Mouse (Mus musculus) embryonic facial prominence, embryonic 15.5 days (tissue): Measurements from ENCODE around the gene Spon2. TPM values are rescaled to one million over a fixed set of nuclear protein-coding genes. Genes with fewer than 3 reads are reported as not detected.

Source experiments
- ATAC-seq: fragments of 200-750 bp; cut with Nextera tagmentation; 2 replicates; pipeline ENCODE4 v1.8.0; 2017; ENCODE audit warnings: low read depth, moderate TSS enrichment; ENCODE audit not compliant: insufficient number of reproducible peaks, low FRiP score, low TSS enrichment
- H3K27ac ChIP-seq: fragments of 300-500 bp; sonication (generic); replicated peaks from 2 replicates; pipeline ENCODE4 v1.5.1; 2015; ENCODE audit warnings: mild to moderate bottlenecking, inconsistent platforms
- H3K27me3 ChIP-seq: fragments of 300-500 bp; sonication (generic); 2 replicates; pipeline ENCODE4 v1.6.1; 2015; ENCODE audit warnings: inconsistent platforms
- H3K36me3 ChIP-seq: fragments of 300-500 bp; sonication (generic); 2 replicates; pipeline ENCODE4 v1.6.1; 2015; ENCODE audit warnings: mild to moderate bottlenecking, inconsistent platforms
- H3K4me1 ChIP-seq: fragments of 300-500 bp; sonication (generic); 2 replicates; pipeline ENCODE4 v1.6.1; 2015; ENCODE audit warnings: inconsistent platforms
- H3K4me2 ChIP-seq: fragments of 300-500 bp; sonication (generic); replicated peaks from 2 replicates; pipeline ENCODE4 v1.6.1; 2015; ENCODE audit warnings: mild to moderate bottlenecking, inconsistent platforms
- H3K4me3 ChIP-seq: fragments of 300-500 bp; sonication (generic); replicated peaks from 2 replicates; pipeline ENCODE4 v1.5.1; 2015; ENCODE audit warnings: mild to moderate bottlenecking, inconsistent platforms
- H3K9ac ChIP-seq: fragments of 300-500 bp; sonication (generic); 2 replicates; pipeline ENCODE4 v1.6.1; 2015; ENCODE audit warnings: inconsistent platforms
- H3K9me3 ChIP-seq: fragments of 300-500 bp; sonication (generic); replicated peaks from 2 replicates; pipeline ENCODE4 v1.6.1; 2016; ENCODE audit warnings: inconsistent platforms
- WGBS: fragments of 180-500 bp; shearing (Covaris S2); methylation state at CpG from one replicate; pipeline ENCODE4 v1.1.7; 2015; 5-methylcytosine and 5-hydroxymethylcytosine counted together
- polyA plus RNA-seq: library from polyadenylated mRNA; unstranded; fragments of >200 nt; fragmentation: Nextera tagmentation; extraction: Ambion mirVana; gene quantifications from 2 replicates; pipeline ENCODE4 v1.2.1, GENCODE M21; 2015

Gene Spon2
- polyA plus RNA-seq, 1 experiment from 2014 or later: 13.7 TPM

DNA sequence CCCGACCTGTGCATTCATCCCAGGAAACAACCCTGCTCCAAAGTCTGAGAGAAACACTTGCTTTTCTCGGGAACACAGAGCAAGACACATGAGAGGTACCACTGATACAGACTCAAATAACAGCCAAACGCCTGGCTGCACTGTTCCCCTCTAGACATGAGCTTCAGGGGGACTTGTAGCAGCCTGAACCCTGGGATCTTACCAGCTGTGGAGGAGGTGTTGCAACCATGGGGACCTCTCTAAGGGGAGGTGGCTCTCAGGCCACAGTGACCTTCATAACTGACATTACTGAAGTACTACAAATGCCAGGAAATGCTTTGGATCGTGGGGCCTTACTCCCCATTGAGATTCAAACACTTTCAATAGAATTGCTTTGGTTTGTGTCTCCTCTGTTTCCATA is 3.5 kb downstream of the Spon2 start:
- ATAC-seq: no peak
- H3K4me3 ChIP-seq: no peak overlapping the region
- WGBS: 62% methylated on average over 4 of the region's 4 CpGs

DNA sequence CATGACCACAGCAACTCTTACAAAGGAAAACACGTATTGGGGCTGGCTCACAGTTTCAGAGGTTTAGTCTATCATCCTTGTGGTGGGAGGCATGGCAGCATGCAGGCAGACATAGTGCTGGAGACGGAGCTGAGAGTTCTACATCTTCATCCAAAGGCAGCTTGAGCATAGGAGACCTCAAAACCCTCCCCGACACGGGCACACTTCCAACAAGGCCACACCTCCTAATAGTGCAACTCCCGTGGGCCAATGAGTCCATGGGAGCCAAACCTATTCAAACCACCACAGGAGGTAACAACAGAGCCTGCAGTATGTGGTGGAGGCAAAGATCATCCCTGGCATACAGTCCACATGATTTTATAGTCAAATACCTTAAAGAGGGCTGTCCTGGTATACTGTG is 7.0 kb downstream of the Spon2 start:
- no peak overlapping the region for H3K27ac ChIP-seq
- ATAC-seq: no peak
- H3K36me3 ChIP-seq: no peaks in the 10 kb centered on the region
- no peak overlapping the region for H3K4me3 ChIP-seq
- no peaks in the 10 kb centered on the region for H3K27me3 ChIP-seq
- peaks cover 8% of the 10 kb centered on the region; the same call in 1 of the 2 replicates for H3K4me1 ChIP-seq
- no peak overlapping the region for H3K9ac ChIP-seq
- WGBS: 79% methylated on average over 5 of the region's 5 CpGs
- no peaks in the 10 kb centered on the region for H3K9me3 ChIP-seq
- H3K4me2 ChIP-seq: no peak overlapping the region

More for the DNA sequence above, 3.5 kb downstream of the Spon2 start:
- Histone ChIP-seq H3K4me2 (no peak overlapping the region), H3K9me3 (no peaks in the 10 kb centered on the region), H3K4me1 (peaks cover 29% of the 10 kb centered on the region), H3K9ac (no peak overlapping the region), H3K27ac (no peak overlapping the region), H3K36me3 (no peaks in the 10 kb centered on the region), H3K27me3 (no peaks in the 10 kb centered on the region)

DNA sequence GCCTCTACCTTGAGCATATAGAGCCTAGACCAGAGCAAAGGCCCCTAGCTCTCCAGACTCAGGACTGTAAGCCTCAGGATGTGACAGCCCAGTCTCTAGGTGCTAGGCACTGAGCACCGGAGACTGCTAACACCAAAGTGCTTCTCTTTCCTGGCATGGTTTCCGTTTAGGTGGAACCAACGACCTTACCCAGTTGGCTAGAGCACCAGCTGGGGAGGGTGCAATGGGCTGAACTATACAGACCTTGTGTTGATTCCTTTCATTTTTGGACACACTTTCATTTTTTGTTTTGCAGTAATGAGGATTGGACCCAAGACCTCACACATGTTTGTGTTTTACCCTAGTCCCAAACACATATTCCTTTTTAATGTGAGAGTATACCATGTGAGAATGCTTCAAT is 7.7 kb downstream of the Spon2 start:
- Histone ChIP-seq H3K9me3 (no peaks in the 10 kb centered on the region), H3K27ac (no peak overlapping the region), H3K4me1 (0 out of 2 replicates have a peak, but pooled peaks cover 3% of the 10 kb centered on the region), H3K4me3 (no peak overlapping the region), H3K36me3 (no peaks in the 10 kb centered on the region), H3K9ac (no peak overlapping the region), H3K27me3 (no peaks in the 10 kb centered on the region), H3K4me2 (no peak overlapping the region)
- no peak for ATAC-seq
- WGBS: 82% methylated on average over 3 of the region's 3 CpGs

DNA sequence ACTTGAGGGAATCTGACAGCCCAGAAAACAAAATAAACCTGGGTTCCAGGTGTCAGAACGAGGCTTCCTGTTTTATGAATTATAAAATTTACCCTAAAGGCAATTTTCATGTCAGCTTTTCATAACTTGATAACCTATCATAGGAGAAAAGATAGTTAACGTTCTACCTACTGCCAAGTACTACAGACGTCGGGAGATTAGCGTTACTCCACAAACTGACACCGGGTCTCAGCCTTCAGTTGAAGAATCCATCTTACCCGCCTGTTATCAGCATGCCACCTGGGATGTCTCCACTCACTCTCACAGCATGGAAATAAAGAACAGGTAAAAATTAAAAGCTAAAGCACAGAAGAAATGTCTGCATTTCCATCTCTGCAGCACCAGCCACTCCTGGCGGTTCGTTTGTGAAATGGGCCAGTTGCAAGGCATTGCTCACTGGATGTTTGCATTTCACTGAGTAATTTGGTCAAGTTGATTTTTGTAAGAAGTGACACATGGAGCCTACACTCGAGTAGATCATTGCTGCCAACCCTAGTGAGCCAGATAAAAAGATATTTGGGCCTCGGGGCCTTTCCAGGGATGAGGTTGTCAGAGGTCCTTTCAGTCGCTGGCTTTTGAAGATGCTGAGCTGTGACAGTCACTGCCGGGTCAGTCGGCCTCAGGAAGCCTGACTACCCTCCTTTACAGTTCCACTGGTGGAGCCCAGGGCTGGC is 9.6 kb downstream of the Spon2 start:
- Histone ChIP-seq H3K4me1 (0 out of 2 replicates have a peak, but pooled peaks cover 4% of the 10 kb centered on the region), H3K9me3 (no peaks in the 10 kb centered on the region), H3K27me3 (no peaks in the 10 kb centered on the region), H3K4me2 (no peak overlapping the region), H3K27ac (no peak overlapping the region), H3K36me3 (no peaks in the 10 kb centered on the region), H3K4me3 (no peak overlapping the region), H3K9ac (no peak overlapping the region)
- ATAC-seq: no peak
- 57% methylated on average over 14 of the region's 14 CpGs for WGBS

DNA sequence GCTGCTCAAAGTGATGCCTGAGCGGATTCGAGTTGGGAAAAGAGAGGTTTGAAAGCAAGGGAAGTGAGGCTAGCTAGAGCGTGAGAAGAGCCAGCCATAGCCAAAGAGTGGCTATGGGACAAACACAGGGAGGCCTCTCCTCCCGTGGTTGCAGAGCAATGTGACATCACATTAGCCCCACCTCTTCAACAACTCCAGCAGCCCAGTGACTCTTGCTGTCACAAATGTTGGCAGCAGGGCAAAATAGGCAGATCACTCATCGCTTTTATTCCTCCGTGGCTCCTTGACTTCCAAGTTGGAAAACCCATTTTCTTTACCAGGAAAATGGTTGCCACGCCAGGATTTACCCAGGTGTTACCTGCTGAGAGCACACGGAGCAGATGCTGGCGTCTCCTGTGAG is 11.1 kb downstream of the Spon2 start:
- 0 out of 2 replicates have a peak, but pooled peaks cover 4% of the 10 kb centered on the region for H3K4me1 ChIP-seq
- no peak overlapping the region for H3K4me2 ChIP-seq
- H3K27ac ChIP-seq: no peak overlapping the region
- H3K9me3 ChIP-seq: no peaks in the 10 kb centered on the region
- H3K36me3 ChIP-seq: no peaks in the 10 kb centered on the region
- peaks cover 3% of the 10 kb centered on the region; the same call in 1 of the 2 replicates for H3K27me3 ChIP-seq
- no peak for ATAC-seq
- no peak overlapping the region for H3K4me3 ChIP-seq
- 53% methylated on average over 9 of the region's 9 CpGs for WGBS
- H3K9ac ChIP-seq: no peak overlapping the region

DNA sequence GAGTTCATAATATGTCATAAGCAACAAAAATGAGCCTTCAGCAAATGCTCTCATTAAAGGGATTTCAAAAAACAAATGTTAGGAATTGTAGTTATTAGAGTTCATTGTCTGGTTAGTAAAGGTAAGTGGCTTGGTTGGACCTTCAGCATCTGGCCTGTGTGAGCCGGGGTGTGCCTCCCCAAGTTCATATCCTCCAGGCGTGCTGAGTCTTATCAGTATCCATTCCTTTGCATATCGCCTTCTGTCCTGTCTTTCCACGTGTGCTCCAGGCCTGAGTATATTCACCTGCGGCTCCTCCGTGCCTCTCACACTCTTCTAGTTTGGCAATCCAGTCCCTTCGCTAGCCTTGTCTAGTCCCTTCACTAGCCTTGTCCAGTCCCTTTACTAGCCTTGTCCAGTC is 11.9 kb downstream of the Spon2 start:
- ATAC-seq: no peak
- WGBS: 87% methylated on average over 7 of the region's 7 CpGs

DNA sequence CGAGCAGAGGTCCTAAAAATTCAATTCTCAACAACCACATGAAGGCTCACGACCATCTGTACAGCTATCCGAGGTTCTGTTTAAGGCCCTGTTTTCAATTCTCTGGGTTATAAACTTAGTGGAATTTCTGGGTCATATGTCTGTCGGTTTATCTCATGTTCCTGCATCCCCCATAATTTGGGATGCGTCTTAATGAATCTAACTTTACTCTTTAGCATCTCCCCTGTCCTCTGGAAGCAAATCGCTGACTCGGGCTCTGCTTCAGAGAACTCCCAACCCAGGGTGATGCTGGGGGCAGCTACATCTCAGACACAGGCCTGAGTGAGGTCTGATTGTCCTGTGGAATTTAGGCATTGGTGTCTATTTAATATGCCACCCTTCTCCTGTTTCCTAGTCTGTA is 14.0 kb downstream of the Spon2 start:
- no peaks in the 10 kb centered on the region for H3K9me3 ChIP-seq
- peaks cover 3% of the 10 kb centered on the region; the same call in 1 of the 2 replicates for H3K27me3 ChIP-seq
- no peaks in the 10 kb centered on the region for H3K36me3 ChIP-seq
- no peak overlapping the region for H3K27ac ChIP-seq
- no peak overlapping the region for H3K4me3 ChIP-seq
- H3K4me2 ChIP-seq: no peak overlapping the region; the same call in 1 of the 2 replicates
- ATAC-seq: no peak; the same call in 1 of the 2 replicates
- no peak overlapping the region for H3K9ac ChIP-seq
- WGBS: 63% methylated on average over 7 of the region's 7 CpGs
- H3K4me1 ChIP-seq: 0 out of 2 replicates have a peak, but pooled peaks cover 4% of the 10 kb centered on the region

More for the DNA sequence above, 11.9 kb downstream of the Spon2 start:
- Histone ChIP-seq H3K36me3 (no peaks in the 10 kb centered on the region), H3K9me3 (no peaks in the 10 kb centered on the region), H3K9ac (no peak overlapping the region), H3K4me1 (0 out of 2 replicates have a peak, but pooled peaks cover 4% of the 10 kb centered on the region), H3K27ac (no peak overlapping the region), H3K27me3 (peaks cover 3% of the 10 kb centered on the region; the same call in 1 of the 2 replicates), H3K4me3 (no peak overlapping the region), H3K4me2 (no peak overlapping the region)

DNA sequence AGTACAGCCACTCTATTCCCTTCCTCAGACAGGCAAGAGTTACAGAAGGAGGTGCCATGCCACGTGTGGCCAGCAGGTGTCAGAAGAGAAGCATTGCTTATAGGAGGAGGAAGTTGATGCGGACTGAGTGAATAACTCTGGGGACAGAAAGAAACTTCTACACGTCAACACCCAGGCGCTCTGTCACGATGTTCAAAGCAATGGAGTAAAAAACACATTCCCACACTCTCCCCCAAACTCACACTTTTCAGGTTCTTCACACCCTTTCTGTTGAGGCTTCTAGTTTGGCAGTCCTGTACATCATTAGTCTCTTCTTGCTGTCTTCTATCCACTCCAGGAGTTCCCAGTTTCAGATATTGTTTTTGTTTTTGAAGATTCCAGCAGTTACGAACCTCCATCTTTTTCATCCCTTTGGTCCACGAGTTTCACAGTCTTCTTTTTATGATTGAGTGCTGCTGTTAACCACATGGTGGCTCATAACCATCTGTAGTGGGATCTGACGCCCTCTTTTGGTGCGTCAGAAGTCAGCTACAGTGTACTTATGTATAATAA is 14.5 kb downstream of the Spon2 start:
- Histone ChIP-seq H3K36me3 (no peaks in the 10 kb centered on the region), H3K27me3 (peaks cover 3% of the 10 kb centered on the region; the same call in 1 of the 2 replicates), H3K27ac (no peak overlapping the region), H3K4me1 (0 out of 2 replicates have a peak, but pooled peaks cover 4% of the 10 kb centered on the region), H3K9me3 (no peaks in the 10 kb centered on the region), H3K4me2 (peak overlapping the region; percentile 45), H3K9ac (no peak overlapping the region), H3K4me3 (peak overlapping the region; percentile 27)
- ATAC-seq: peak; percentile 67; the same call in 1 of the 2 replicates
- whole genome bisulfite sequencing: 8% methylated on average over 9 of the region's 9 CpGs

DNA sequence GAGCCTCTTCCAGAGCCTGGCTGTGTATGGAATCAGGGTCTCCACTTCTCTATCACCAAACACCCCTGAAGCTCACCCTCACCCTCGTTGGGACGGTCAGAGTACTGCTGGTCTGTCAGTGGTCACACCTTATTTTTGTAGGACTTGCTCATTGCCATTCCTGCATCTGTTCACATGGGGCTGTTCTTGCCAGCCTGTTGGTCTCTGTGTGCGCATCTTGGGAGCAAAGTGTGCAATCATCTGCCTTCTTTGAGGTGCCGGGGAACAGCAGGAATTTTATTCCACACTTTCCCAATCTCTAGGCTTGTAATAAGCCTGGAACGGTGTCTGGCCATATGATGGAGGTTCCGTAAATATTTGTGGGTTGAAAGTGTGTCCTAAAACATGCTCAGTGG is 15.1 kb downstream of the Spon2 start:
- Histone ChIP-seq H3K4me3 (no peak overlapping the region), H3K4me1 (0 out of 2 replicates have a peak, but pooled peaks cover 4% of the 10 kb centered on the region), H3K27ac (no peak overlapping the region), H3K9me3 (no peaks in the 10 kb centered on the region), H3K4me2 (no peak overlapping the region), H3K27me3 (peaks cover 3% of the 10 kb centered on the region; the same call in 1 of the 2 replicates), H3K9ac (no peak overlapping the region), H3K36me3 (no peaks in the 10 kb centered on the region)
- WGBS: 76% methylated on average over 6 of the region's 6 CpGs
- ATAC-seq: no peak

DNA sequence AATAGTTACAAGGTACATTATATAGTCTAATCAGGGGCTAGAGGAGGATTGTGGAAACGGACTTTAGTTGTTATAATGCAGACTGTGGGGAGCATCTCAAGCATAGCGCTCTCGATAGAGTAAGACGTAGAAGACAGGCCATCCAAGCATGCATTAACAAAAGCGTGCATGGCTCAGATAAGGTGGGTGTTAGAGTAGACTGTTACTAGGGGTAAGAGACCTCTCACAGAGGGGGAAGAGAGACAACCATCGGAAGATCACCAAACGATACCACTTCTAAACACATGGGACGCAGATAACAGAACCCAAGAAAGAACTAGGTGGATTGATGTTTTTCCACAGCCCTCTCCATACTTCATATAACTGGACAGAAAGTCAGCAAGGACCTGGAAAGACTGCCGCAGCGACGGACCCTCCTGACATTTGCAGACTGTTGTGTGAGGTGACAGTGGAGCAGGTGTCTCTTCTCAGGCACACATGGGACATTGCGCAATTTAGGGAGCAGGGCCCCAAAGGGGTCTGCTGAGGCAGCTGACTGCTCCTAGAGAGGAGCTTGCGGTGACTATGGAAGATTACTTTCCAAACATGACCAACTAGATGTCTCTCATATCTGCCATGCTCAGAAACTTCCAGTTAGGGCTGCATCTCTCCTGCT is 15.6 kb downstream of the Spon2 start:
- no peak overlapping the region for H3K9ac ChIP-seq
- H3K36me3 ChIP-seq: no peaks in the 10 kb centered on the region
- H3K4me2 ChIP-seq: no peak overlapping the region
- no peak overlapping the region for H3K27ac ChIP-seq
- H3K27me3 ChIP-seq: peaks cover 3% of the 10 kb centered on the region; the same call in 1 of the 2 replicates
- H3K4me3 ChIP-seq: no peak overlapping the region
- 84% methylated on average over 13 of the region's 13 CpGs for WGBS
- H3K4me1 ChIP-seq: 0 out of 2 replicates have a peak, but pooled peaks cover 4% of the 10 kb centered on the region
- ATAC-seq: no peak
- no peaks in the 10 kb centered on the region for H3K9me3 ChIP-seq

DNA sequence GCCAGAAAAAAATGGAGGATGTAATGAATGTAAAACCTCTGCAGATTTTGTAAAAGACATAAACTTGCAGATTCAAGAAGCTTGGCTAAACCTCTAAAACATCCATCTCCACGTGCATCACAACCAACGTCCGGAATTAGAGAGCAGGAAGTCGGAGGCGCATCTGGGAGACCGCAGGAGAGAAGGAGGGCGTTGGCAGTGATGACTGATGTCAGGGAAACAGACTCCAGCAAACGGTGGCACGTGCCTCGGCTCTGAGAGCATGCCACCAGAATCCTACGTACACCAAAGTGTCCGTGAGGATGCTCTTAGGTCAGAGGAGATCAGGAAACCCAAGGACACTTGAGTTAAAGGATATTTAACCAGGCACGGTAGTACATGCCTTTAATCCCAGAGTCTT is 16.6 kb downstream of the Spon2 start:
- Histone ChIP-seq H3K27ac (no peak overlapping the region), H3K4me1 (0 out of 2 replicates have a peak, but pooled peaks cover 4% of the 10 kb centered on the region), H3K4me2 (no peak overlapping the region), H3K9ac (no peak overlapping the region), H3K9me3 (no peaks in the 10 kb centered on the region), H3K4me3 (no peak overlapping the region), H3K27me3 (peaks cover 3% of the 10 kb centered on the region; the same call in 1 of the 2 replicates), H3K36me3 (no peaks in the 10 kb centered on the region)
- no peak for ATAC-seq
- 55% methylated on average over 13 of the region's 13 CpGs for WGBS
